Mouse (Mus musculus): ENCODE data around the gene Elp1.
A peak's percentile ranks its signal among the peaks of the same experiment; 100 is the strongest.

Elp1 gene

GRCm38 (mm10) chr4:56801907-56802668 is at the start of gene Elp1, which contains the start of gene Fam206a:
TSS of gene Elp1 (minus strand) at chr4:56802331.
TSS of gene Fam206a (plus strand) at chr4:56802345.
- peak; percentile 95 for DNase-seq (ENCODE audit: low spot score)

DNA sequence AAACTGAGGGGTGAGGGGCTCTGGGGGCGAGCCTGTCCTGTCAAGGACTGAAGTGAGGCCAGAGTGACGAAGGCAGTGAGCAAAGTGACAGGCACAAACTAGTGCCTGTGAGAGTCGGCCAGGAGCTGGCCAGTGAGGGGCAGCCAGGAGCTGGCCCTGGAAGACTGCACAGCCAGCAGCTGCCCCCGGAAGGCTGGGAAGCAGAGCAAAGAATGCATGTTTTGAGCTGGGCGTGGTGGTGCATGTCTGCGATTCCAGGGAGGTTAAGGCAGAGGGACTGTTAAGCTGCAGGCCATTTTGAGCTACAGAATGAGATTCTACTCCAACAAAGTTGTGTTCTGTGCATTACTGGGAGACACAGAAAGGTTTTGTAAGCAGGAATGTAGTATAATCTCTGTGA is 48.6 kb upstream of the Elp1 start:
- peak; percentile 38 for DNase-seq (ENCODE audit: low spot score)

DNA sequence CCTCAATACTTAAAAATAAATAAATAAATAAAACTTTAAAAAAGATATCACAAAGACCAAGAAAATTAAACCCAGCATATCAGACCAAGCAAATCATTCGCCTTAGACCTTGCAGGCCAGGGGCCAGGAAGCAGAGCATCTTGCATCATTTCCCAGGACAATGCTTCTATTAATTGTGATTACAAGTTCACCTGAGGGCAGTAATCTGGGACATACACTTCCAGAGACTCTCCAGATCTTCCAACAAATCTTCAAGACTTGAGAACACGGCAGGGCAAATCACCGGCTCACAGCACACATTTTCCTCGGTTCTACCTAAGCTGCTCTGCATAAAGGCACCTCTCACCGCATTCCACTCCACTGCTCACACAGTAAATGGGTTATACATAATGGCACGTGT is 45.9 kb upstream of the Elp1 start:
- DNase-seq (ENCODE audit: low spot score) = no peak

- DNase-seq (ENCODE audit: low spot score) = no peak
Observed at GRCm38 (mm10) chr4:56847400-56847799, 45.3 kb upstream of the Elp1 start.

DNA sequence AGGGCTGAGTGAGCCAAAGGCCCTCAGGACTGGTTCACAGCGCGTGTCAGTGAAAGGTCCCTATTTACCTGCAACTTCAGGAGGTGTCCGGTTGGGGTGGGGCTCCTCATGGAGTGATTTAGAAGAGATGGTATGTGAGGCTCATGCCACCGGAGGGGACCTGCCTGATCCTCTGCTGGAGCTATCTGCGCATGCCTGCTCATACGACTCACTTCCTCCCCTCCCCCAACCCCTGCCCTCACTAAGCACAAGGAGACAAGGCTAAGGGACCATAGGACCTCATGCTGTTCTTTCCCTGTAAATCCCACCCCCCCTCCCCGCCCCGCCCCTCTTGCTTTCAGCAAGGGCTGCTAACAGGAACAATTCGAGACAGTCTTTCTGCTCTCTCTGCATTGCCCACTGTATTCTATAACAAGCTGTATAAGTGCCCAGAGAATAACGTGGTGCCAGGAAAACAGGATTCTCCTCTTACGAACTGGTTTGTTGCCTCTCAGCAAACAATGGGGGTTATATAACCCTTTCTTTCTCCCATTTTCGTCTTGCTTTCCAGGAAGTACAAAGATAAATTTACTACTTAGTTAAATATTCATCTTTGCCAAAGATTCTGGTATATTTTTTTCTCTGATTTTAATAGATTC is 43.9 kb upstream of the Elp1 start:
- DNase-seq (ENCODE audit: low spot score) = no peak

- DNase-seq (ENCODE audit: low spot score) = no peak
Observed at GRCm38 (mm10) chr4:56844911-56845310, 42.8 kb upstream of the Elp1 start.

- no peak for DNase-seq (ENCODE audit: low spot score)
Observed at GRCm38 (mm10) chr4:56843963-56844362, 41.8 kb upstream of the Elp1 start.

DNA sequence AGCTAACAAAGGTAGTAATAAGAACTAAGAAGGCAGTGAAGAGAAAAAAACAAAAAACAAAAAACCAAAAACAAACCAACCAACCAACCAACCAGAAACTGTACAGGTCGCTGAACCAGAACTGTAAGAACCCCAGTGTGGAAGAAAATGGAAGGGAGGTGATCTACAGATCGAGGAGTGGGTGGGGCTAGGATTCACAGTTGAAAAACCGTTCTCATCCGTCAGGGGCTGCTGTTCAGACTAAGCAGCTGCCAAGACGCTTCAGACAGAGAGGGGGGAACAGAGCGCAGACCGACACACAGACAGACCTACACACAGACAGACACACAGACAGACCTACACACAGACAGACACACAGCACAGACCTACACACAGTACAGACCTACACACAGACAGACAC is 40.4 kb upstream of the Elp1 start:
- no peak for DNase-seq (ENCODE audit: low spot score)

GRCm38 (mm10) chr4:56840297-56840696 is 38.2 kb upstream of the Elp1 start:
- DNase-seq (ENCODE audit: low spot score) = no peak

GRCm38 (mm10) chr4:56837661-56838060 is 35.5 kb upstream of the Elp1 start:
- no peak for DNase-seq (ENCODE audit: low spot score)

- DNase-seq (ENCODE audit: low spot score) = no peak
Observed at GRCm38 (mm10) chr4:56831998-56832397, 29.9 kb upstream of the Elp1 start.

DNA sequence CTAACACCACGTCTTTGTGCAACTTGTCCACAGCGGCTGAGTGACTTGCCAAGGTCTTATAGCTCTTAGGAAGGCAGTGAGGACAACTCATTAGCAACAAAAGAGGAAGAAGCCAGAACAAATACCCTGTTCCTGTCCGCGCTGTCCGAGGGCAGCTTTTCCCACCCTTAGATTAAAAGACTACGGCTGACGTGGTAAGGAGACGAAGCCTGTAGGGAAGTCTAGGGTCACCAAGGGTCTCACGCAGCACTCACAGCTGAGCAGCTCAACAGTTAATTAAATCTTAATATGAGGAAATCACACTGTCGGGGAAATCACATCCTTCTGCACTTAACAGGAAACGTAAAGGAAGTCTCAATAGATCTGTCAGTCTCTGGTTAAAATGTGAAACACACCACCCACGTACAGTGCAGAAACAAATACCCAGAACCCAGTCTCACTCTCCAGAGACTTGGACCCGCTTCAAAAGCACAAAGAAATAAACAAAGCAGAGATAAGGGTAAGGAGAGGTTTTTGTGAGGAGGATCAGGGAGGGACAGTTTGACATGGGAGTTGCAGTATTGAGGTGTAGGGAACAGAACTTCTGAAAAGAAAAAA is 29.0 kb upstream of the Elp1 start:
- no peak for DNase-seq (ENCODE audit: low spot score)

- peak; percentile 44 for DNase-seq (ENCODE audit: low spot score)
Observed at GRCm38 (mm10) chr4:56829511-56829921, 27.4 kb upstream of the Elp1 start.

- DNase-seq (ENCODE audit: low spot score) = no peak
Observed at GRCm38 (mm10) chr4:56828932-56829331, 26.8 kb upstream of the Elp1 start.

- no peak for DNase-seq (ENCODE audit: low spot score)
Observed at GRCm38 (mm10) chr4:56824231-56824630, 22.1 kb upstream of the Elp1 start.

- DNase-seq (ENCODE audit: low spot score) = no peak
Observed at GRCm38 (mm10) chr4:56820017-56820550, 18.0 kb upstream of the Elp1 start.

- DNase-seq (ENCODE audit: low spot score) = no peak
Observed at GRCm38 (mm10) chr4:56815131-56815530, 13.0 kb upstream of the Elp1 start.

GRCm38 (mm10) chr4:56812096-56812495 is 10.0 kb upstream of the Elp1 start:
- DNase-seq (ENCODE audit: low spot score) = no peak

- DNase-seq (ENCODE audit: low spot score) = no peak
Observed at GRCm38 (mm10) chr4:56811642-56812041, 9.5 kb upstream of the Elp1 start.

- DNase-seq (ENCODE audit: low spot score) = no peak
Observed at GRCm38 (mm10) chr4:56809050-56809449, 6.9 kb upstream of the Elp1 start.

GRCm38 (mm10) chr4:56802669-56803150 is 579 bp upstream of the Elp1 start:
- DNase-seq (ENCODE audit: low spot score) = no peak

DNA sequence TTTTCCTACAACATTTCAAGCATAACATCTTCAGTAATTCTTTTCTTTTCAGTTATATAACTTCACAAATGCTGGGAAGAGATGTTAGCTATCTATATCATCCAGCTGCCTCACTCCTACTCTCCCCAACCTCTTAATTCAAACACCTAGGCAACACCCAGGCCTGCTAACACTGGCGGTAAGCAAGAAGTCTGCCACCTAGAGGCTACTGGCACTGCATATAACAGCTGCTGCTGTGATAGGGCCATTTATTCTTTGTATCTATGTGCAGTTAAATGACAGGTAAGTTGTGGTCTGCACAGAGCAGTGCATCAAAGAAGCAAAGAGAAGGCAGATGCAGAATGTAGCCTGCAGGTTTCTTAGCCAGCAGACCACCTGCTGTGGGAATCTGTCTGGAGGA is 10.8 kb downstream of the Elp1 start:
- DNase-seq (ENCODE audit: low spot score) = no peak

DNA sequence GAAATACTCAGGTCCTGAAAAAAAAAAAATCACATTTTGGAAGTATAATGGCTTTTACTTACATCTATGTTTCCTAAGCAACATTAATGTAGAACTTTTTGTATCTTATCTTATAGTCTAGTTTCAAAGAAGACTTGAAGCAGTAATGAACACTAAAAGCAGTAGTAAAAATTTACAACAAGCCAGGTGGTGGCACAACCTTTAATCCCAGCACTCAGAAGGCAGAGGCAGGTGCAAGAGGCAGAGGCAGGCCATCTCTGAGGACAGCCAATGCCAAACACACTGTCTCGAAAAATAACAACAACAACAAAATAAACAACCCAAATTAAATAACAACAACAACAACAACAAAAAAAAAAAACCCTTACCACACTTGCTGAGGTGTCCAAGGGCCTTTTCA is 31.1 kb downstream of the Elp1 start:
- no peak for DNase-seq (ENCODE audit: low spot score)

Data from urinary bladder, postnatal 14 days (tissue).